Mouse (Mus musculus) forebrain, embryonic 16.5 days (tissue): ENCODE measurements around the gene Pard3b. TPM values are rescaled to one million over a fixed set of nuclear protein-coding genes. Genes with fewer than 3 reads are reported as not detected.

Experiments
- ATAC-seq: fragments of 200-750 bp; cut with Nextera tagmentation; 2 replicates; pipeline ENCODE4 v1.8.0; 2017; ENCODE audit warnings: mild to moderate bottlenecking, moderate library complexity
- H3K27ac ChIP-seq: fragments of 300-500 bp; sonication (generic); 2 replicates; pipeline ENCODE4 v1.5.1; 2014; ENCODE audit warnings: low read length, control low read depth
- H3K27me3 ChIP-seq: fragments of 300-500 bp; sonication (generic); replicated peaks from 2 replicates; pipeline ENCODE4 v1.6.1; 2014; ENCODE audit warnings: low read length; ENCODE audit not compliant: control insufficient read depth, insufficient read depth
- H3K36me3 ChIP-seq: fragments of 300-500 bp; sonication (generic); 2 replicates; pipeline ENCODE4 v1.6.1; 2014; ENCODE audit not compliant: control insufficient read depth, insufficient read depth
- H3K4me1 ChIP-seq: fragments of 300-500 bp; sonication (generic); replicated peaks from 2 replicates; pipeline ENCODE4 v1.6.1; 2014; ENCODE audit warnings: low read length; ENCODE audit not compliant: control insufficient read depth, insufficient read depth
- H3K4me2 ChIP-seq: fragments of 300-500 bp; sonication (generic); 2 replicates; pipeline ENCODE4 v1.6.1; 2014; ENCODE audit warnings: mild to moderate bottlenecking, low read length, control low read depth
- H3K4me3 ChIP-seq: fragments of 300-500 bp; sonication (generic); replicated peaks from 2 replicates; pipeline ENCODE4 v1.5.1; 2014; ENCODE audit warnings: mild to moderate bottlenecking, low read length, control low read depth
- H3K9ac ChIP-seq: fragments of 300-500 bp; sonication (generic); replicated peaks from 2 replicates; pipeline ENCODE4 v1.6.1; 2014; ENCODE audit warnings: low read depth, low read length, control low read depth
- H3K9me3 ChIP-seq: fragments of 300-500 bp; sonication (generic); 2 replicates; pipeline ENCODE4 v1.6.1; 2016; ENCODE audit warnings: low read length; ENCODE audit not compliant: control insufficient read depth
- WGBS: fragments of 180-500 bp; shearing (Covaris S2); extraction: QIAGEN DNeasy Blood & Tissue Kit; methylation state at CpG from one replicate; pipeline ENCODE4 v1.1.7; 2014; 5-methylcytosine and 5-hydroxymethylcytosine counted together
- polyA plus RNA-seq: library from polyadenylated mRNA; unstranded; fragments of >200 nt; fragmentation: Nextera tagmentation; extraction: Ambion mirVana; gene quantifications from 2 replicates; pipeline ENCODE4 v1.2.1, GENCODE M21; 2015

Pard3b gene
- polyA plus RNA-seq, 1 experiment from 2014 or later, result 6.3 TPM

GRCm38 (mm10) chr1:62510501-62510900, 871.9 kb downstream of the Pard3b start:
- Histone ChIP-seq H3K4me1 (no peaks in the 10 kb centered on the region; the same call in 1 of the 2 replicates), H3K9ac (no peak overlapping the region), H3K36me3 (no peaks in the 10 kb centered on the region), H3K27ac (no peak overlapping the region), H3K9me3 (no peaks in the 10 kb centered on the region), H3K4me2 (no peak overlapping the region), H3K4me3 (no peak overlapping the region), H3K27me3 (no peaks in the 10 kb centered on the region)
- no peak for ATAC-seq
- 66% methylated on average over 4 of the region's 4 CpGs for whole genome bisulfite sequencing

DNA sequence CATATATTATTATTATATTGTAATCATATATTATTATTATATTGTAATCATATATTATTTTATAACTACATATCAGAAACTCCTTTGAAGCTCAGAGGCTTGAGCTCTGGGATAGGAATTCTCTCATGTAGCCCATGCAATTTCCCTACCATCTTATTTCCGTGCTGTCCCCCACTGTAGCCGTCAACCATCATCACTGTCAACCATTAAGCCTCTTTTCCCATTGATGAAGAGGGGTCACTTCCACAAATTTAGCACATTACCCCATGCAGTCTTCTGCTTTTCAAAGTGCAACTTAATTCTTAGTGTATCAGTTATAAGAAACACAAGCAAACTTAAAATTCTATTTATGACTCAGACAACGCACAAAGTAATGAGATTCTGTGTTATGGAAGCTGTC, 873.1 kb downstream of the Pard3b start:
- Histone ChIP-seq H3K36me3 (no peaks in the 10 kb centered on the region), H3K4me3 (no peak overlapping the region), H3K9ac (no peak overlapping the region), H3K9me3 (no peaks in the 10 kb centered on the region), H3K27me3 (no peaks in the 10 kb centered on the region; the same call in 1 of the 2 replicates), H3K27ac (no peak overlapping the region), H3K4me1 (no peaks in the 10 kb centered on the region; the same call in 1 of the 2 replicates), H3K4me2 (no peak overlapping the region)
- WGBS, result 67% methylated on average over 3 of the region's 3 CpGs
- ATAC-seq, result no peak

DNA sequence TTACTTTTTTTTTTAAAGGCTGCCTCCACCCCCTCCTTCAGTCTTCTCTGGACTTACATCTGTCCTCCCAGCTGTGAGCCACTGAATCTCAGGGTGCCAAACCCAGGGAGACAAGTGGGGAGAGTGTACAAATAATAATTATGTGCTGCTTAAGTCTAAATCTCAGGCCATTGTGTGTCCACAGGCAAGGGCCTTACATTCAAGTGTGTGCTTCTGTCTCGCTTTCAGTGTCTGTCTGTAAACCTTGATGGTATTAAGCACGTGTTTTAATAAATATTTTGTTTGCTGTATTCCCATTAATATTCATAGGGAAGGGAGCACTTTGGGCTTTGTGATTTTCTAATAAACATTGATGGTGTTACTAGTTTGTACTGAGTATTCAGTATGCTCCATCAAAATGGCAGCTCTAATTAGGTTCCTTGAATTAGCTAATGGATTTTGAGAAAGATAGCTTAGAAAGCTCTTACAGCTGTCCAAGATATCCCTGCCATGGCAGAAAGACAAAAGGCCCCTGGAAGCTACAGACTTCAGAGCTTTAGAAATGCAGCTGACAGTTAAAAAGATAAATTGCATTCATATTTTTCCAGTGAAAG, 880.1 kb downstream of the Pard3b start:
- Histone ChIP-seq H3K27ac (no peak overlapping the region), H3K9me3 (no peaks in the 10 kb centered on the region), H3K9ac (no peak overlapping the region), H3K36me3 (no peaks in the 10 kb centered on the region), H3K27me3 (peaks cover 2% of the 10 kb centered on the region; the same call in 1 of the 2 replicates), H3K4me1 (0 out of 2 replicates have a peak, but pooled peaks cover 2% of the 10 kb centered on the region), H3K4me2 (no peak overlapping the region), H3K4me3 (no peak overlapping the region)
- peak; percentile 82 for ATAC-seq
- WGBS, result 25% methylated on average over 2 of the region's 2 CpGs

DNA sequence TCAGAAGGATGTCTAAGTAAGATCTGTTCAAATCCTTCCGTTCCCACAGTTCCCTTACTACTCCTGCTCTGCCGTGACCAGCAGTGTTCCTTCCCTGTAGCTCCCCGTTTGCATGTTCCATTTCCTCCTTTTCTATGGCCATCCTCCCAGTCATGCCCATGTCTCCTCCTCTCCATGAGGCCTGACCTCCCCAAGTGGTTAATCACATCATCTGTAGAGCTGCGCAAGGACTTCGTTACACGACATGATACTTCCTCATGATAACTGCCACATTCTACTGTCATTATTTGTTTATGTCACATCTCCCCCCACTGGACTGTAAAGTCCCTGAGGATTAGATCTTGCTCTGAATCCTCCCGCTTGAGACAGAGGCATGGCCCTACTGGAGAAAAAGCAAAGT, 882.7 kb downstream of the Pard3b start:
- Histone ChIP-seq H3K9ac (no peak overlapping the region), H3K4me1 (0 out of 2 replicates have a peak, but pooled peaks cover 2% of the 10 kb centered on the region), H3K36me3 (no peaks in the 10 kb centered on the region)

DNA sequence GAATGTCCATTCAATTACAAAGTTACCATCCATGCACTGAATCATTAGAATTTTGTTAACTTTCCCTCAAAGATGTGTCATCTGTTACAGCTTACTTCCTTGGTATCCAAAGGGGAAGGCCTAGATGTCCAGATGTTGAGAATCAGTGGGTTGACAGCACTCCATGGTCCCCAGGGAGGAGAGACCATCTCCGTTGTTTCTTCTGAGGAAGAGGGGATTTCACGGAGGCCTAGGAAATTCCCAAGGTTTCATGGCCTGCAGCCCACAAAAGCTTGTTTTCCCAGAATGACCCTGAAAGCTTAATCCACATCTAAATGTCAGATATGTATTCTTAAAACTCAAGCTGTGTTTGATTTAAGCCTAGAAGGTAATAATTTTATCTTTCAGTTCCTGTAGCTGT, 884.1 kb downstream of the Pard3b start:
- no peak overlapping the region for H3K4me2 ChIP-seq
- 0 out of 2 replicates have a peak, but pooled peaks cover 2% of the 10 kb centered on the region for H3K4me1 ChIP-seq
- H3K27ac ChIP-seq, result no peak overlapping the region
- no peak overlapping the region for H3K9ac ChIP-seq
- 79% methylated on average over 2 of the region's 2 CpGs for WGBS
- no peak for ATAC-seq
- no peaks in the 10 kb centered on the region for H3K9me3 ChIP-seq
- 0 out of 2 replicates have a peak, but pooled peaks cover 2% of the 10 kb centered on the region for H3K27me3 ChIP-seq
- no peaks in the 10 kb centered on the region for H3K36me3 ChIP-seq
- H3K4me3 ChIP-seq, result no peak overlapping the region

More for the DNA sequence above, 882.7 kb downstream of the Pard3b start:
- WGBS, result 89% methylated on average over 7 of the region's 7 CpGs
- Histone ChIP-seq H3K9me3 (no peaks in the 10 kb centered on the region), H3K4me3 (no peak overlapping the region), H3K27me3 (peaks cover 2% of the 10 kb centered on the region; the same call in 1 of the 2 replicates), H3K4me2 (no peak overlapping the region), H3K27ac (no peak overlapping the region)
- ATAC-seq, result no peak

DNA sequence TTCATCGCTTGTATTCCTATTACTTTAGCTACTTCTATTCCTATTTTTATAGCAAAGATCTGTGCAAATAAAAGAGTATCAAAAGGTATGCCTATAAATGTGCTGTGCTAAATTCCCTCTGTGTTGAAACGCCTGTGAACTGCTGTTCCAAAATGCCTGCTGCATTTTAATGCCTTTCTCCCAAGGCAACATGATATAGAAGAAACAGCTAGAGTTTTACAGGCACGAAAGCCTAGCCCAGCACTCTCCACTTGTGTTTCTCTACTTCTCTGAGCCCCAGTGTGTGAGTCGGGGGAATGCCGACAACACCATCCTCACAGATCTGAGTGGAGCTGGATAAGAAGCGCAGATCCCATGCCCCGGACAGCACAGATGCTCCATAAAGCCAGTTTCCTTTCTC, 889.2 kb downstream of the Pard3b start:
- no peak for ATAC-seq
- Histone ChIP-seq H3K27me3 (0 out of 2 replicates have a peak, but pooled peaks cover 2% of the 10 kb centered on the region), H3K4me1 (peaks cover 6% of the 10 kb centered on the region), H3K9ac (no peak overlapping the region), H3K36me3 (no peaks in the 10 kb centered on the region), H3K27ac (no peak overlapping the region), H3K4me2 (no peak overlapping the region), H3K4me3 (no peak overlapping the region), H3K9me3 (no peaks in the 10 kb centered on the region)
- WGBS, result 65% methylated on average over 7 of the region's 7 CpGs

DNA sequence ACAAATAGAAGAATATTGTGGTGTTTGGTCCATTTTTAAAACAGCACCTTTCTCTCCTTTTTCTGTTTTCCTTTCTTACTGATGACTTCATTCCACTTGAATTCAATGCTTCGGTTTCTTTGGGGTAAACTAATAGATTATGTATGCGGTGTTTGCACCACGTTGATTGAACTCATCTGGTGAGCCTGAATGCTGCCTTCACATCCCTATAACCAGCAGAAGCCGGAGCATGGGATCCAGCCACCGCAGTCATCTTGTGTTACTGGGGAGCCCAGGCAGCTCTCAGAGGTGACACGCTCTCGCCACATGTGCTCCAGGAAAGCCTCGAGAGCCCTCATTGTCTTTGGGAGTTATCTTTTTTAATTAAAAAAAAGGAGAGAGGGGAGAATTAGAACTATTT, 891.3 kb downstream of the Pard3b start:
- no peaks in the 10 kb centered on the region for H3K27me3 ChIP-seq
- ATAC-seq, result peak; percentile 71; the same call in 1 of the 2 replicates
- no peaks in the 10 kb centered on the region for H3K36me3 ChIP-seq
- WGBS, result 35% methylated on average over 8 of the region's 8 CpGs
- H3K9ac ChIP-seq, result no peak overlapping the region
- no peak overlapping the region for H3K27ac ChIP-seq
- peaks cover 6% of the 10 kb centered on the region for H3K4me1 ChIP-seq
- H3K4me3 ChIP-seq, result no peak overlapping the region
- no peak overlapping the region for H3K4me2 ChIP-seq
- no peaks in the 10 kb centered on the region for H3K9me3 ChIP-seq

GRCm38 (mm10) chr1:62532426-62533126, 894.0 kb downstream of the Pard3b start:
- Histone ChIP-seq H3K9me3 (no peaks in the 10 kb centered on the region), H3K4me3 (no peak overlapping the region), H3K36me3 (no peaks in the 10 kb centered on the region), H3K4me1 (peaks cover 6% of the 10 kb centered on the region), H3K9ac (no peak overlapping the region), H3K4me2 (no peak overlapping the region), H3K27ac (no peak overlapping the region), H3K27me3 (no peaks in the 10 kb centered on the region)
- WGBS, result 92% methylated on average over 10 of the region's 10 CpGs
- no peak for ATAC-seq

- Histone ChIP-seq H3K27ac (no peak overlapping the region), H3K4me2 (no peak overlapping the region), H3K36me3 (no peaks in the 10 kb centered on the region), H3K9me3 (no peaks in the 10 kb centered on the region), H3K4me3 (no peak overlapping the region), H3K4me1 (no peaks in the 10 kb centered on the region), H3K9ac (no peak overlapping the region), H3K27me3 (no peaks in the 10 kb centered on the region)
- no peak for ATAC-seq
- WGBS, result 97% methylated on average over 4 of the region's 4 CpGs
Measured at GRCm38 (mm10) chr1:62548953-62549352, 910.3 kb downstream of the Pard3b start.
